Mouse (Mus musculus) MEL-GATA-1-ER (cell line): Measurements from ENCODE around the gene Grk5.
"Not testable (repeated sequence)": the region's sequence is repeated elsewhere in the genome, so short reads cannot be mapped to it uniquely, and the experiment has no call there.

Source experiments
- DNase-seq: peaks from one replicate; pipeline ENCODE4 v3.0.0-alpha.2; 2012; ENCODE audit warnings: low read depth; ENCODE audit errors: extremely low read depth

Gene Grk5

GRCm38 (mm10) chr19:60889714-60890315 lies at the start of gene Grk5:
Gene Grk5, plus strand, starts transcription at chr19:60889749.
- peak; percentile 93 for DNase-seq

GRCm38 (mm10) chr19:60843324-60843723 lies 46.2 kb upstream of the Grk5 start:
- peak; percentile 43 for DNase-seq

- no peak for DNase-seq
These were observed 43.8 kb upstream of the Grk5 start for GRCm38 (mm10) chr19:60845731-60846130.

GRCm38 (mm10) chr19:60860868-60861700 lies 28.5 kb upstream of the Grk5 start, which contains the start of gene Sfxn4:
Gene Sfxn4, minus strand, starts transcription at chr19:60861479.
- peak; percentile 98 for DNase-seq

GRCm38 (mm10) chr19:60866169-60866568 lies 23.4 kb upstream of the Grk5 start:
- not testable (repeated sequence) for DNase-seq

GRCm38 (mm10) chr19:60870489-60870888 lies 19.1 kb upstream of the Grk5 start:
- DNase-seq: no peak

GRCm38 (mm10) chr19:60871366-60871765 lies 18.2 kb upstream of the Grk5 start:
- DNase-seq: no peak

- peak; percentile 89 for DNase-seq
These were observed 17.3 kb upstream of the Grk5 start for GRCm38 (mm10) chr19:60872272-60872671.

GRCm38 (mm10) chr19:60873501-60873900 lies 16.0 kb upstream of the Grk5 start:
- DNase-seq: no peak

- DNase-seq: peak; percentile 89
These were observed 15.4 kb upstream of the Grk5 start, which contains the start of gene Prdx3 for GRCm38 (mm10) chr19:60874064-60874694. Gene Prdx3, minus strand, starts transcription at chr19:60874556.

GRCm38 (mm10) chr19:60883129-60883528 lies 6.4 kb upstream of the Grk5 start:
- no peak for DNase-seq

- peak; percentile 77 for DNase-seq
These were observed 1.9 kb upstream of the Grk5 start for GRCm38 (mm10) chr19:60887637-60888036.

GRCm38 (mm10) chr19:60889101-60889713 lies 342 bp upstream of the Grk5 start:
- DNase-seq: peak; percentile 77

- no peak for DNase-seq
These were observed 1.0 kb downstream of the Grk5 start for GRCm38 (mm10) chr19:60890391-60891122.

GRCm38 (mm10) chr19:60891123-60891470 lies 1.5 kb downstream of the Grk5 start:
- no peak for DNase-seq

GRCm38 (mm10) chr19:60891934-60892547 lies 2.5 kb downstream of the Grk5 start:
- peak; percentile 57 for DNase-seq

GRCm38 (mm10) chr19:60895251-60895880 lies 5.8 kb downstream of the Grk5 start:
- no peak for DNase-seq

GRCm38 (mm10) chr19:60903139-60903538 lies 13.6 kb downstream of the Grk5 start:
- no peak for DNase-seq

- DNase-seq: no peak
These were observed 14.4 kb downstream of the Grk5 start for GRCm38 (mm10) chr19:60903971-60904370.

GRCm38 (mm10) chr19:60905477-60905876 lies 15.9 kb downstream of the Grk5 start:
- DNase-seq: no peak
